Mouse (Mus musculus): ENCODE results near the gene Agr3.

GRCm38 (mm10) chr12:35981732-35982360, 56.4 kb downstream of the Agr3 start:
- TF ChIP-seq CTCF (IDR thresholded peaks at IDR 0.05; ENCODE audit: low read depth, low read length) (no peak), POLR2A (IDR thresholded peaks at IDR 0.05; ENCODE audit: borderline replicate concordance, low read depth, low read length) (no peak)

Measured in bone marrow macrophage, adult 2 months (primary cell).